Mouse (Mus musculus) embryo, embryonic 10.5 days (tissue): ENCODE data around the gene Tssk3.
"Not testable (repeated sequence)": the region's sequence is repeated elsewhere in the genome, so short reads cannot be mapped to it uniquely, and the experiment has no call there.

Source experiments
- DNase-seq: peaks from one replicate; pipeline ENCODE4 v3.0.0-alpha.2; 2015; ENCODE audit warnings: low spot score

The Tssk3 gene

GRCm38 (mm10) chr4:129490972-129491880, at the start of gene Tssk3, which contains the start of gene Fam229a:
Gene Tssk3, minus strand, starts transcription at chr4:129491022.
Gene Fam229a, plus strand, starts transcription at chr4:129491190.
- peak; percentile 50 for DNase-seq

DNA sequence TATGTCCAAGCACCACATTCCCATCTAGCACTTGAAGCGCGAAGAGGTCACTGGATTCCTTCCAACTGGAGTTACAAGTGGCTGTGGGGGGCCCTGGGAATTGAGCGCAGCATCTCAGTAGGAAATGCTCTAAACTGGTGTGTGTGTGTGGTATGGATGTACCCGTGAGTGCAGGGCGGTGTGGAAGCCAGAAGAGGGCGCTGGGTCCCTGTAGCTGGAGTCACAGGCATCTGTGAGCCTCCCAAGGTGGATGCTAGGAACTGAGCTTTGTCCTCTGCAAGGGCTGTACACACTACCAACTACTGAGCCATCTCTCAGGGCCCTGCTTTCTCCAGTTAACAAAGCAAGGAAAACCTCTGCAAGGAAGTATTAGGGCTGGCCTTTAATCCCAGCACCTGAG, 49.2 kb upstream of the Tssk3 start:
- no peak for DNase-seq

DNA sequence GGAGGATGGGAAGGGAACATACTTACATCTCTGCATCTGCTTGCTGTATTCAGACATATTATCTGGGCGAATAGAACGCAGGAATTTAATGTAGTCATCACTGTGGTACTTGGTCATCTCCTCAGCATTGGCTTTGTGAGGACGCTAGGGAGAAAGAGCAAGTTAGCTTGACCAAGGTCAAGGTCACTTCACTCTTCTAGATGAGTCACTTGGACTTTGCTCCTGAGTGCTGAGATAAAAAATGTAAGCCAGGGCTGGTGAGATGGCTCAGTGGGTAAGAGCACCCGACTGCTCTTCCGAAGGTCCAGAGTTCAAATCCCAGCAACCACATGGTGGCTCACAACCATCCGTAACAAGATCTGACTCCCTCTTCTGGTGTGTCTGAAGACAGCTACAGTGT, 38.1 kb upstream of the Tssk3 start:
- DNase-seq, result not testable (repeated sequence)

DNA sequence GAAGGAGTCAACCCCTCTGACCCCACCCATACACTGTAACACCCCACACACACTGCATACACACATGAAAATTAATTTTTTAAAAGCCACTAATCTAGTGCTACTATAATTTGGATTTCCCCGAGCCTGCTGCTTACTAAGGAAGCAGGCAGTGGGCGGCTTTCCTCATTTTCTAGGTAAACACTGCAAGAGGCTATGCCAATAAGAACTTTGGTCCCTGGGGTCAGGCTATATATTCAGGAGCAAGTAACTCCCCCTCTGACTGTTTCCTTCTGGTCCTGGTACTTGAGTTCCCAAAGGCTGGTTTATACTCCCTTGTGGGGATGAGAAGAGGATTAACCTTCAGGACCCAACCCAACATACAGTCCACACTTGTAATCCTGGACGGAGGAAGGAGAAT, 35.1 kb upstream of the Tssk3 start:
- DNase-seq, result no peak

DNA sequence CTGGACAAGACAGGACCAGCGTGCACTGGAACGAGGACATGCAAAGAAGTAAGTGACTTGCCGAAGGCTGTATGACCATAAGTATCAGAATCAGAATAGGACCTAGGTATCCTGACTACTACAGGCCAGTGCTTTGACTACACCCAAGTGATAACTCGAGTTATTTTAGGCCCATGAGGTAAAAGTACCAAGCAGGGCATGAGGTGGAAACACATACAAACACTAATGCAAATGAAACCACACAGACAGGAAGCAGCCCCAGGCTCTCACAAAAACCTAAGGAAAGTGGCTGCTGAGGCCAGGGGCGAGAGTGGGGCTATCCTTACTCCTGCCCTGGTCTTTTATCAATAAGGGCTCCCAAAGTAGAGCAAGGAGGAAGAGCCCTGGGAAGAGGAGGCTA, 34.5 kb upstream of the Tssk3 start:
- no peak for DNase-seq

- no peak for DNase-seq
These were observed 27.7 kb upstream of the Tssk3 start for GRCm38 (mm10) chr4:129518519-129518918.

GRCm38 (mm10) chr4:129516925-129517324, 26.1 kb upstream of the Tssk3 start:
- no peak for DNase-seq

DNA sequence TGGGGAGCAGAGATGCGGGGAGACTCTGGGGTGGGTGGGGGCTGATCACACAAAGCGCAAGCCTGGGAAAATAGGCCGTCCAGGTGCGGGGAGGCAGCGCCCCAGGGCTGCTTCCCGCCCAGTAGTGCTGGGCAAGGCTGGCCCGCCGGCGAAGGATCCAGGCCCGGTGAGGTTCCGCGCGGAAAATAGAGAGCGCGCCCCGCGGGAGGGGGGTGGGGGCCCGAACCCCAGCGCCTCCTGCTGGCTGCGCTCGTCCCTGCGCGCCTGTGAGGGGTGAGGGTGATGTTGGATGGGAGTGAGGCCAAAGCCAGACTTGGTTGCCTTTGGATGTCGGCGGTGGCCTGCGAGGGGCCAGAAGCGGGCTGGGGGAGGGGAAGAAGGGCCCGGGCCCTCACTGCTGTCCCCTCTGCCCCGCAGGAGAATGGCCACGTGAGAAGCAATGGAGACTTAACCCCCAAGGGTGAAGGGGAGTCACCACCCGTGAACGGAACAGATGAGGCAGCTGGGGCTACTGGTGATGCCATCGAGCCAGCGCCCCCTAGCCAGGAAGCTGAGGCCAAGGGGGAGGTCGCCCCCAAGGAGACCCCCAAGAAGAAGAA, 23.6 kb upstream of the Tssk3 start:
- peak; percentile 76 for DNase-seq

- DNase-seq, result peak; percentile 46
These were observed 23.1 kb upstream of the Tssk3 start for GRCm38 (mm10) chr4:129513891-129514290.

- peak; percentile 93 for DNase-seq
These were observed 22.4 kb upstream of the Tssk3 start, which contains the start of gene Marcksl1 for GRCm38 (mm10) chr4:129513086-129513767. Gene Marcksl1, plus strand, starts transcription at chr4:129513581.

- DNase-seq, result peak; percentile 57
These were observed 20.7 kb upstream of the Tssk3 start for GRCm38 (mm10) chr4:129511413-129512096.

DNA sequence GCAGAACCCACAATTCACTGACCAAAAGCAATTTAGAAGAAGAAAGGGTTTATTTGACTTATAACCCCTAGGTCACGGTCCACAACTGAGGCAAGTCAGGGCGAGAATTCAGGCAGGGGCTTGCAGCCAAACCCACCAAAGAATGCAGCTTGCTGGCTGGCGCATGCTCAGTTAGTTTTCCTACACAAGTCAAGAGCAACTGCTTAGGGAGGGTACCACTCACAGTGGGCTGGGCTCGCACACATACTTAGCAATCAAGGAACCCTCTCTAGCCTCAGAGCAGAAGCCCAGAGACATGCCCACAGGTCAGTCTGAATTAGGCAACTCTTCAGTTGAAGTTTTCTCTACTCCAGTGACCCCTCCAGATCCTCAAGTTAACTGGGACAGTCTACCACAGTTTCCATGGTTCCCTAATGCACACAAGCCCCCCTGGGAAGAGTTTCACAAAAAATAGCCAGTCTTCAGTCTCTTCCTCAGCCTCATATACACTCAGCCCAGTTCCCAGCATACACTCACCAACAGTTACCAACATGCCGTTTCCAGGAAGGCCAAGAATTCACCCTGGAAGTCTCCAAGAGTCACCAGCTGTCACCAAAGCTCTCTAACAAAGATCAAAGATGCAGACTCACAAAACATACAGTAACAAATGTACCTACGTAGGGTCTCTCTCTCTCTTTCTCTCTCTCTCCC, 20.0 kb upstream of the Tssk3 start:
- DNase-seq, result peak; percentile 50

GRCm38 (mm10) chr4:129509650-129510049, 18.8 kb upstream of the Tssk3 start:
- no peak for DNase-seq

- DNase-seq, result no peak
These were observed 18.2 kb upstream of the Tssk3 start for GRCm38 (mm10) chr4:129508834-129509600.

DNA sequence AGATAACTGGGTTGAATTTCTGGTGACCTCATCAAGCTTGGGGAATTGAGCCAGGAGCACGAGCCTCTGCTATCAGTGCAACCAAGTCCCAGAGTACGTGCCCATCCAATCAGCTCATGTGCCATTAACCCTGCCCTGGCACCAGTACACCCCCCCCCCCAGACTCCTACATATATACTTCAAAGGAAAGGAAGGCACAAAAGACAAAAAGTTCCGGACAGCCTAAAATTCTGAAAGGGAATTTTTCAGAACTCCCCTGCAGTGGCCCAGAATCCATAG, 17.4 kb upstream of the Tssk3 start:
- DNase-seq, result no peak

DNA sequence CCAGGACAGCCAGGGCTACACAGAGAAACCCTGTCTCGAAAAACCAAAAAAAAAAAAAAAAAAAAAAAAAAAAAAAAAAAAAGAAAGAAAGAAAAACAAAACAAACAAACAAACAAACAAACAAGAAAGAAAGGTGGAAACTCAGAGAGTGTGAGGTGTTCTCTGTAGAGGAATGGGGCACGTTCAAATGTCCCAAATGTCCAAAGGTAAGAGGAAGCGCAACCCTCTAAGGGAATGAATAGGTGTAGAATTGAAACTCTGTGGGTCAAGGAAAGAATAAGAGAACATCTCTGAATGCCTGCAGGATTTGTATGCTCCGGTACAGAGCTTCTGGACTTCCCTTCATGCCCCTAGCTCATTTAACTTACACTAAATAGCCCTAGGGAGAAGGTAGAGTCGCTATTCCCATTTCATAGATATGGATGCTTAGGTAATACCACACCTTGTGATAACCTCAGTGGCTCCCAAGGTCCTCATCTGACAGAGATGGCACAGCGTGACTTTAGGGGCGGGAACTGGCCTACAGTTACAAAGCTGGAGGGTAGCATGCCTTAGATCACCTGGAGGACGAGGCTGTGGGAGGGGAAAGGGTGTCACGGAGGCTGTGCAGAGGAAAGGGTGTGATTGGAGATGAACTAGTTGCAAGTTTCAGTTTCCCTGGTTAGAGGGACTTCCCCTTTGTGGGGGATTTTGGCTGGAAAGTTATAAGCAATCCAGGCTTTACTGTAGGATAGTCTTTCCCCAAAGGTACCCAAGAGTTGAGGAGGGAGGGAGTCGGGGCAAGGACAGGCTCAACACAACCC, 16.8 kb upstream of the Tssk3 start:
- DNase-seq, result no peak

GRCm38 (mm10) chr4:129505511-129505910, 14.7 kb upstream of the Tssk3 start:
- no peak for DNase-seq

GRCm38 (mm10) chr4:129502901-129503444, 12.2 kb upstream of the Tssk3 start:
- DNase-seq, result no peak

- DNase-seq, result no peak
These were observed 11.6 kb upstream of the Tssk3 start for GRCm38 (mm10) chr4:129502327-129502888.
